Mouse (Mus musculus): ENCODE measurements at regions not wholly inside any gene's neighbourhood (a gene's known extent, or its start where the extent isn't known, plus 50 kb on each side); places are given as distances from the start of the nearest gene placed in this dataset.

- H3K9ac ChIP-seq (ENCODE audit: low read depth, low read length) = no peak overlapping the region
- ATAC-seq = no peak
- H3K27ac ChIP-seq (ENCODE audit: low read depth, low read length) = no peak overlapping the region
- H3K36me3 ChIP-seq (ENCODE audit: control insufficient read depth, insufficient read depth) = no peaks in the 10 kb centered on the region
- no peaks in the 10 kb centered on the region for H3K27me3 ChIP-seq (replicated peaks; ENCODE audit: control insufficient read depth, insufficient read depth, low read length)
- WGBS = 93% methylated on average over 3 of the region's 3 CpGs
- TF ChIP-seq CTCF (IDR thresholded peaks at IDR 0.05; ENCODE audit: low read depth) = no peak
- H3K4me3 ChIP-seq (ENCODE audit: low read depth, low read length) = no peak overlapping the region
- H3K4me1 ChIP-seq (replicated peaks; ENCODE audit: control insufficient read depth, insufficient read depth, low read length) = no peaks in the 10 kb centered on the region
- H3K9me3 ChIP-seq (ENCODE audit: control insufficient read depth) = no peaks in the 10 kb centered on the region
- H3K4me2 ChIP-seq (replicated peaks; ENCODE audit: low read depth) = no peak overlapping the region
Observed at GRCm38 (mm10) chr16:9083040-9083439, 253.1 kb downstream of the 1810013L24Rik start.

DNA sequence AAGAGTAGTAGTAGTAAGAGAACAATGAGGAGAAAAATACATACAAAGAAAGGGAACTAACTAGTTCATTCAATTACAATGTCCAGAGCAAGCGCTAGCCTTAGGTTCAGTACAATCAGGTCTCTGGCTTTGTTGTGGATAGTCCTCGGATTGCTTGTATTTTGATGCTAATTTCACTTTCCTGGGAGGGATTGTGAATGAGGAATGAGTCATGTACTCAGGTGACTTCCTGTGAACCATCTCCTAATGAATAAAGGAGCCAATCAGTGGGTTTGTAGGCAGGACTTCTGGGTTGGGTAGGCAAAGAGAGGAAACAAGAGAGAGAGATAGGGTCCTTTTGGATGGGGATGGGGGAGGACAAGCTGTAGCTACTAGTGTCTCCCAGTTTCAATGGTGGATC lies 253.8 kb downstream of the 1810013L24Rik start:
- no peak overlapping the region for H3K4me2 ChIP-seq (replicated peaks; ENCODE audit: low read depth)
- H3K27ac ChIP-seq (ENCODE audit: low read depth, low read length) = no peak overlapping the region
- H3K9me3 ChIP-seq (ENCODE audit: control insufficient read depth) = no peaks in the 10 kb centered on the region
- H3K4me1 ChIP-seq (replicated peaks; ENCODE audit: control insufficient read depth, insufficient read depth, low read length) = no peaks in the 10 kb centered on the region
- ATAC-seq = no peak
- H3K27me3 ChIP-seq (replicated peaks; ENCODE audit: control insufficient read depth, insufficient read depth, low read length) = no peaks in the 10 kb centered on the region
- no peaks in the 10 kb centered on the region for H3K36me3 ChIP-seq (ENCODE audit: control insufficient read depth, insufficient read depth)
- no peak for TF ChIP-seq CTCF (IDR thresholded peaks at IDR 0.05; ENCODE audit: low read depth)
- no peak overlapping the region for H3K9ac ChIP-seq (ENCODE audit: low read depth, low read length)
- 75% methylated on average over 2 of the region's 2 CpGs for WGBS
- H3K4me3 ChIP-seq (ENCODE audit: low read depth, low read length) = no peak overlapping the region

GRCm38 (mm10) chr16:9084581-9084980 lies 254.7 kb downstream of the 1810013L24Rik start:
- H3K27ac ChIP-seq (ENCODE audit: low read depth, low read length) = no peak overlapping the region
- ATAC-seq = no peak
- H3K9me3 ChIP-seq (ENCODE audit: control insufficient read depth) = no peaks in the 10 kb centered on the region
- H3K36me3 ChIP-seq (ENCODE audit: control insufficient read depth, insufficient read depth) = no peaks in the 10 kb centered on the region
- H3K27me3 ChIP-seq (replicated peaks; ENCODE audit: control insufficient read depth, insufficient read depth, low read length) = no peaks in the 10 kb centered on the region
- no peak for TF ChIP-seq CTCF (IDR thresholded peaks at IDR 0.05; ENCODE audit: low read depth)
- H3K4me3 ChIP-seq (ENCODE audit: low read depth, low read length) = no peak overlapping the region
- no peaks in the 10 kb centered on the region for H3K4me1 ChIP-seq (replicated peaks; ENCODE audit: control insufficient read depth, insufficient read depth, low read length)
- no peak overlapping the region for H3K4me2 ChIP-seq (replicated peaks; ENCODE audit: low read depth)
- H3K9ac ChIP-seq (ENCODE audit: low read depth, low read length) = no peak overlapping the region
- WGBS = 77% methylated on average over 1 of the region's 1 CpGs

DNA sequence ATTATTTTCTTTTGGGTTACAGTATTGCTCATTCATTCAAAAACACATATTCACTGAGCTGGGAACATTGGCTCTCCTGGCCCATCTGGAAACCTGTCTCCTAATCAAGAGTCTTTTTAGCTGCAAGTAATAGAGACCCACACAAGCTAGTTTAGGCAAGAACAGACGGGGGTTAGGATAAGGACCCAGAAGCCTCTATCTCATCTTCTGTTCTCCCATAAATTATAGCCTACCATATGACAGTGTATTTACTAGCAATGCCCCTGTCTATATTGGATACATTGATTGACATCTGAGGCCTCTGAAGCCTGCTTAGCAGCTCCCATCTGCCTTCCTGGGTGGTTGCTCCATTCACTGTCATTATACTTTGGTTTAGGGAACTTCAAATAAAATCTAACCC lies 255.2 kb downstream of the 1810013L24Rik start:
- no peak for TF ChIP-seq CTCF (IDR thresholded peaks at IDR 0.05; ENCODE audit: low read depth)
- no peaks in the 10 kb centered on the region for H3K9me3 ChIP-seq (ENCODE audit: control insufficient read depth)
- no peaks in the 10 kb centered on the region for H3K27me3 ChIP-seq (replicated peaks; ENCODE audit: control insufficient read depth, insufficient read depth, low read length)
- no peaks in the 10 kb centered on the region for H3K4me1 ChIP-seq (replicated peaks; ENCODE audit: control insufficient read depth, insufficient read depth, low read length)
- WGBS = 55% methylated on average over 1 of the region's 1 CpGs
- no peak overlapping the region for H3K27ac ChIP-seq (ENCODE audit: low read depth, low read length)
- H3K4me2 ChIP-seq (replicated peaks; ENCODE audit: low read depth) = no peak overlapping the region
- H3K36me3 ChIP-seq (ENCODE audit: control insufficient read depth, insufficient read depth) = no peaks in the 10 kb centered on the region
- H3K4me3 ChIP-seq (ENCODE audit: low read depth, low read length) = no peak overlapping the region
- no peak for ATAC-seq
- no peak overlapping the region for H3K9ac ChIP-seq (ENCODE audit: low read depth, low read length)

DNA sequence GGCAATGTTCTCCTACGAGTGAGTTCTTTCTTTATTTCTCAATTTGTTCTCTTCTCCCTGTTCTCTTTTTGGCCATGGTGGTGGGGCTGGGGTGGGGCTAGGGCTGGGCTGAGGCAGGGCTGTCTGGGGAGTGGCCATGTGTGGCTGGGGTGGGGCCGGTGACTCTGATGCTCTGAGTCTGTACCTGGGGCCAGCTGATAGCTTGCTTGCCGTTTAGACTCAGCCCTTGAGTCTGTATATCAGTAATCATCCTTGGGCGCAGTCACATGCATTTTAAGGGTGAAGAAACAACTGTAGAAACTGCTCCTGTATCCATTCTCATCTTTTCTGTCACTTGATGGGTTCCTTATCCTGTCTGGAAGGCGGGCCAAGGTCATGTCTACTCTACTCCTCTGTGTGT lies 256.1 kb downstream of the 1810013L24Rik start:
- H3K9me3 ChIP-seq (ENCODE audit: control insufficient read depth) = no peaks in the 10 kb centered on the region
- no peaks in the 10 kb centered on the region for H3K27me3 ChIP-seq (replicated peaks; ENCODE audit: control insufficient read depth, insufficient read depth, low read length)
- ATAC-seq = no peak
- no peak overlapping the region for H3K4me2 ChIP-seq (replicated peaks; ENCODE audit: low read depth)
- no peak overlapping the region for H3K27ac ChIP-seq (ENCODE audit: low read depth, low read length)
- H3K4me3 ChIP-seq (ENCODE audit: low read depth, low read length) = no peak overlapping the region
- no peak for TF ChIP-seq CTCF (IDR thresholded peaks at IDR 0.05; ENCODE audit: low read depth)
- H3K36me3 ChIP-seq (ENCODE audit: control insufficient read depth, insufficient read depth) = no peaks in the 10 kb centered on the region
- H3K9ac ChIP-seq (ENCODE audit: low read depth, low read length) = no peak overlapping the region
- H3K4me1 ChIP-seq (replicated peaks; ENCODE audit: control insufficient read depth, insufficient read depth, low read length) = no peaks in the 10 kb centered on the region
- WGBS = 79% methylated on average over 5 of the region's 5 CpGs

DNA sequence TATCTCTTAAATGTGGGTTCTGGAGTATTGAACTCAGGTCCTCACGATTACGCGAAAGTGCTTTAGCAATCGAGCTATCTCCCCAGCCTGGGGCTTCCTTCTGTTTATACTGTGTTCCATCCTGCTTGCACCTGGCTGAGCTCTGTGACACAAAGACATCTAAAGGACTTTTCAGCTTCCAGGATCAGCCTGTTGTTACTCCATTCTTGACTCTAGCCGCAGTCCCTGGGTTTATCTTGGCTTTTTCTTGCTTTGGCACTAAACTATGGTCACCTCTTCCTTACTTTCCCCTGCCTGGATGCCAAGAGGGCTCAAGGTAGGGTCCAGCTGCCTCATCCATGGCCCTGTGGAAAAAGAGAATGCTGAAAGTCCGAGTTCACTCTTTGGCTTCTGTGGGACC lies 261.9 kb downstream of the 1810013L24Rik start:
- Histone ChIP-seq H3K27me3 (replicated peaks; ENCODE audit: control insufficient read depth, insufficient read depth, low read length) (no peaks in the 10 kb centered on the region), H3K9ac (ENCODE audit: low read depth, low read length) (no peak overlapping the region), H3K36me3 (ENCODE audit: control insufficient read depth, insufficient read depth) (no peaks in the 10 kb centered on the region), H3K4me2 (replicated peaks; ENCODE audit: low read depth) (no peak overlapping the region), H3K27ac (ENCODE audit: low read depth, low read length) (no peak overlapping the region), H3K4me3 (ENCODE audit: low read depth, low read length) (no peak overlapping the region), H3K9me3 (ENCODE audit: control insufficient read depth) (no peaks in the 10 kb centered on the region), H3K4me1 (replicated peaks; ENCODE audit: control insufficient read depth, insufficient read depth, low read length) (no peaks in the 10 kb centered on the region)
- no peak for TF ChIP-seq CTCF (IDR thresholded peaks at IDR 0.05; ENCODE audit: low read depth)
- 75% methylated on average over 6 of the region's 6 CpGs for WGBS
- ATAC-seq = no peak

- Histone ChIP-seq H3K27ac (ENCODE audit: low read depth, low read length) (no peak overlapping the region), H3K36me3 (ENCODE audit: control insufficient read depth, insufficient read depth) (no peaks in the 10 kb centered on the region), H3K27me3 (replicated peaks; ENCODE audit: control insufficient read depth, insufficient read depth, low read length) (no peaks in the 10 kb centered on the region), H3K4me1 (replicated peaks; ENCODE audit: control insufficient read depth, insufficient read depth, low read length) (no peaks in the 10 kb centered on the region), H3K9ac (ENCODE audit: low read depth, low read length) (no peak overlapping the region), H3K4me2 (replicated peaks; ENCODE audit: low read depth) (no peak overlapping the region), H3K9me3 (ENCODE audit: control insufficient read depth) (no peaks in the 10 kb centered on the region), H3K4me3 (ENCODE audit: low read depth, low read length) (no peak overlapping the region)
- WGBS = 43% methylated on average over 11 of the region's 11 CpGs
- no peak for TF ChIP-seq CTCF (IDR thresholded peaks at IDR 0.05; ENCODE audit: low read depth)
- no peak for ATAC-seq
Observed at GRCm38 (mm10) chr16:9092191-9092848, 262.4 kb downstream of the 1810013L24Rik start.

Measured in intestine, postnatal 0 days (tissue).